Mouse (Mus musculus): Measurements from ENCODE around the gene Nf2.

Gene Nf2

DNA sequence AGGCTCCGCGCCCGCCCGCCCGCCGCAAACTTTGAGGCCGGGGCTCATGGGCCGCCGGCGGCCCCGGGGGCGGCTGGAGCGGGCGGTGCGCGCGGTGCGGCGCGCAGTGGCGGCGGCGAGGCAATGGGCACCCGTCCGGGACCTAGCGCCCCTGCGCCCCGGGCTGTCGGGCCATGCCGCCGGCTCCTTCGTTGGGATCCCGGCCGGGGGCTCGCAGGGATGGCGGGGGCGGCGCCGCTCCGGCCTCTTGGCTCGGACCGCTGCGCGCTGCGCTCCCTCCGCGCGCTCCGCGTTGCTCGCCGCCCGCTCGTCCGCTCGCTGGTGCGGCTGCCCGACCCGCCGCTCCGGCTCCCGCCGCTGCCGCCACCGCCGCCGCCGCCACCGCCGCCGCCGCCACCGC is 102.6 kb downstream of the Nf2 start, which contains the start of gene Cabp7:
Cabp7 (minus strand) TSS at position 46 of the 400 bp plus-strand sequence.
- DNase-seq (ENCODE audit: low spot score) = no peak

DNA sequence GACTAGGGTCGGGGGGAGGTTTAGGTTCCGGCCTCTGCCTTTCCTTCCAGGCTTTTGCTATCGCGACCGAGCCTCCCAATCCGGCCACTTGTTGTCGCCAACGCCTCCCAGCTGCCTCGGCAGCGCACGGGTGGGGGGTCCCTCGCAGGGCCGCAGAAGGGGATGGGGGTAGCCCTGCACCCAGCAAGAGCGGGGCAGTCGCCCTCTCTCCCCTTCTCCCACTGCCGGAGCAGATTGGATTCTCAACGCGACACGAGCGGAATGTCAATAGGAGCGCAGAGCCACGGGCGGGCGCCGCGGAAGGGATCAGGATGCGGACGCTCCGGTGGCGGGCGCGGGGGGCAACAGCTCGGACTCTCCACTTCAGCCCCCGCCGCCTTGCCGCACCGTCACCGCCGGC is 103.4 kb downstream of the Nf2 start:
- no peak for DNase-seq (ENCODE audit: low spot score)

DNA sequence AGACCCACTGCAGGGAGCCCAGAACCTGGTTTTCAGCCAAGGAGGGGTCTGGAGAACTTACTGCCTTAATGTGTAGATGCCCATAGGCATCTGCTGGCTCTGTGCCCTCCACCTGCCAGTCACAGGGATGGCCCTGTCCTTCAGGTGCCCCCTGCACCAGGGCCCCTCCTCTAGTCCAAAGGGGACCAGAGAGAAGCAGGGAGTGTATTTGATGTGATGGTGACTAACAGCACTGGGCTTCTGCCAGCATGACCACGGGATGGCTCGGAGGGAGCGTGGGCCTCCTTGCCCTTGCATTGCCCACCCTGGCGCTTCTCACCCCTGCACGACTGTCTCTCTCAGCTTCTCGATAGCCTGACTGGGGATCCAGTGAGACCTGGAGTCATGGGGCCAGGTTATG is 104.6 kb downstream of the Nf2 start:
- no peak for DNase-seq (ENCODE audit: low spot score)

DNA sequence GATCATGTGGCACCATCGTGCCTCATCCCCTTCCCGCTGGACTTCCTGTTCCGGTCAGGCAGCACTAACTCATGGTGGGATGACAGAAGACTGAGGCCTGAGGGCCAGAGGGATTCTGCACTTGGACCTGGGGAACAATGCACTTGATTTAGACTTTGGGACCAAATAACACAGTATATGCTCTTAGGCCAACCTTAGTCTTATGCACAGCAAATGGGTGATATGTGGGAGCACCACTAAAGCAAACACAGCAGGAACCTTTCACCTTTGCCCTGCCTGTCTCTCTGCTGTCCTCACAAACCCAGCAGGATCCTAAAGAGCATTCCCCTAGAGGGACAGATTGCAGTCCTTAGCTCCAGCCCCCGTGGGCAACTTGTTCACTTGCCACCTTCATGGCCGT is 108.6 kb downstream of the Nf2 start:
- no peak for DNase-seq (ENCODE audit: low spot score)

DNA sequence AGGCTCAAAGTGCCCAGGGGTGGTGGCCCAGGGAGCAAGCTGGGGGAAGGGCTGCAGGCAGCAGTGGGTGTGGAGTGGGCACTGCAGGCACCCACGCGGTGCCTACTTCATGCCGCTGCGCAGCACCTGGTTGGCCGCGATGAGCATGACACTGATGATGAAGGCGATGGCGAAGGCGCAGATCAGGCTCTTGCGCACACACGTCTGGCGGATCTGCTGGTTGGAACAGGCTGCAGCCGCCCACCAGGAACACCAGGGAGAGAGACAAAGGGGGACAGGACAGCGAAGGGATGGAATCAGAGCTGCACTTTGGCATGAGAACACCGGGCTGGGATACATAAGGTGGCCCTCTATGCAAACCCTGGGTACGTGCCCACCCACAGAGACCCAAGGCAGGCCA is 110.6 kb downstream of the Nf2 start:
- no peak for DNase-seq (ENCODE audit: low spot score)

DNA sequence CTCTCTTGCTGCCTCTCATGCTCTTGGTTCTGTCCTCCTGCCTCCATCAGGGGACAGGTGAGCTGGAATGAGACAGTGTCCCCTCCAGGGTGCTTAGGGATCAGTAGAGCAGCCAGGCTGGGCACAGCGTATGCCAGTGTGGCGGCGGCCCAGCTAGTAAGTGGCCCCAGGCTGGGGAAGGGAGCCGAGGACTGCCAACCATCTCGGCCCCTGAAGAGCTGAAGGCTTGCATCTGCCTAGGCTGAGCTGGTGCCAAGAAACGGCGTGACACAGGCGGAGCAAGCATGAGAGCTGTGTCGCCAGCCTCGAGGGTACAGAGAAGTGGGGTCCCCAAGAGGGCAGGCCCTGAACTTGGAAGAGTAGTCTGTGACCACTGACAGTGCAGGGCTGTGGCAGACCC is 111.7 kb downstream of the Nf2 start:
- DNase-seq (ENCODE audit: low spot score) = no peak

DNA sequence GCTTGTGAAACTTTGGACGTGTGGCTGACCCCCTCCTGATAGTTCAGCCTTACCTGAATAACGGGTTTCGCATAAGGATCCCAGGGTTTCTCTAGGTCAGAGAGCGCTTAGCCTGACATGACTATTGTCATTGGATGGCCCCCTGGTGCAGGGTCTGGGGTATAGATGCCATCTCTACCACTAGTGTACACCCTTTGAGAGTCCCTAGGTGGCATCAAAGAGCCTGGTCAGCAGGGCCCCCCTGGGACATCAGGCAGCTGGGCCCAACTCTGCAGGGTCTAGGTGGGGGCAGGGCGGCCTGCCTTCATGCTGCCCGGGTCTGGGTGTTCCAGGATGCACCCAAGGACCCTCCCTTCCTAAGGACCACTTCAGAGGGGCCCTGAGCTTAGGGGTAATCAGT is 113.0 kb downstream of the Nf2 start:
- no peak for DNase-seq (ENCODE audit: low spot score)

DNA sequence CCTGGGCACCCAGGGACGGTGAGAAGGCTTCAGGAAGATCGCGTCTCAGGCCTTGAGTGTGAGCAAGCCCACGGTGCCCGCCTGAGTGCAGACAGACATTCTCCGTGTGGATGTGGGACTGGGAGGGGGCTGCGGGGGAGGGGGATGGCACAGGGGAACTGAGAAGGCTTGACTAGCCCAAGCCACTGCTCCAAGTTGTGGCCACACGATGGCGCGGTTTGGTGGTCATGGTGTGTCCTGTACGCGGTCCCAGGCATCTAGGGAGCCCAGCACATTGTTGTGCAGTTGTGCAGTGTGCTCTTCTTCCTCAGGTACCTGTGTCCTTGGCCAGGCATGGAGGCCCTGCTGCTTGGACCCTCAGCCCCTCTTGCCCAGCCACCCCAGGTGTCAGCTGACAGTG is 115.2 kb downstream of the Nf2 start:
- no peak for DNase-seq (ENCODE audit: low spot score)

DNA sequence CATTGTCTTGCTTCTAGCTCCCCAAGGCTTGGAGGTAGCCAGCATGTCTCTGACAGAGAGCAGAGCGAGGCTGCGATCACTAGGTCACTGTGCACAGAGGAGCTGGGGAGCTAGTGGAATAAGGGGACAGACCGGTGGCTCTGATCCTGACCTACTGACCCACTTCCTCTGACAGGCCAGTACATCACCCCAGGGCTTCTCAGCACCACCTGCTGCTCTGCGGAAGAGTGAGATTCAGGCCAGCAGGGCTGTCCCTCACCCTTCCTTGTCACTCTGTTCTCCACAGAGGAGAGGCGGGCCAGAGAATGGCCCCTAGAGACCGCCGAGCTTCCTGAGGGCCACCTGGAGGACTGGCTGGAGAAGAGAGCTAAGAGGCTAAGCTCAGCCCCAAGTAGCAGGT is 117.6 kb downstream of the Nf2 start:
- DNase-seq (ENCODE audit: low spot score) = no peak

DNA sequence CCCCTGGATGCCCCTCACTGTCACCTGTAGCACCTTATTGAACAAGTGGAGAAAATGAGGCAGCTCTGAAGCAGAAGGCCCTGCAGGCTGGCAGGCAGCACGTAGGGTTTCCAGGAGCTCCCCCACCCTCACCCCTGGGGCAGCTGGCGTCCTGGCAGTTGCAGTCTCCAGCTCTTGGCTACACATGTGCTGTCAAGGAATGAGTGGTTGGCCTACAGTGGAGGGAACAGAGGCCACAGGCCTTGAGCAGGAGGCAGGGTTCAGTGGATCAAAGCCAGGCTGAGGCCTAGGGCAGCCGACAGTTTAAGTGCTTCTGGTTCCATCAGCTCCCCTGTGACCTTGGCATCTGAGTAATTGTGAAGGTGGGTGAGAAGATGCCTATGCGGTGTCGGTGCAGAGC is 118.4 kb downstream of the Nf2 start:
- no peak for DNase-seq (ENCODE audit: low spot score)

DNA sequence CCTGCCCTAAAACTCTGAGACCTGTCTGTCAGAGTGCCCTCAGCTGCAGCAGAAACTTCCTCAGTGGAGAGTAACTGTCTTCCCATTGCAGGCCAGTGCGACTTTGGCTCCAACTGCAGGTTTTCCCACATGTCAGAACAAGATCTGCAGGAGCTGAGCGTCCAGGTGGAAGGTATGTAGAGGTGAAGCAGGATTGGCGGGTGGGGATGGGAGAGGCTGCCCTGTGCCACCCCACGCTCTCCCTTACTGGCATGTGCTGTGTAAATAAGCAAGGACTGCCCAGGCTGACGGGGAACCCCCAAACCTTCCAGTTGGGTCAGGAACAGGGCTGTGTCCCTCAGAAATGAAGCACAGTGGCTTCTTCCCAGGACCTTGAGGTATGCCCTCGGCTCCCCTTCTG is 119.2 kb downstream of the Nf2 start:
- DNase-seq (ENCODE audit: low spot score) = no peak

DNA sequence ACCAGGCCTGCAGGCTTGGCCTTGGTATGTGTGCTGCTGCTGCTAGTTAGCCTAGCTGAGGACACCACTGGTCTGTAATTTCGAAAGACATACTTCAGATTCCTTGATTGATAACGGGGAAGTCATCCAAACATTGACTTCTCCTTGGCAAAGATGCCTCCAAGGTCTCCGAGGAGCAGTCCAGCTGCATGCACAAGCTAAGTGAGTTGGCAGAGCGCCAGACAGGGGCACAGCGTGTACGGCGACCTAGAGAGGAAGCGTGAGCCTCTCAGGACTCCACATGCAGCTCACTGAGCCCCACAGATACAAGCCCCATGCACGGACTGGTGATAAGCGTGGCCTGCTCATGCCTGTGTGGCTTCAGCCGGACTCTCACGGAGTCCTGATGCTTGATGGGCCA is 119.7 kb downstream of the Nf2 start:
- DNase-seq (ENCODE audit: low spot score) = peak; percentile 36

DNA sequence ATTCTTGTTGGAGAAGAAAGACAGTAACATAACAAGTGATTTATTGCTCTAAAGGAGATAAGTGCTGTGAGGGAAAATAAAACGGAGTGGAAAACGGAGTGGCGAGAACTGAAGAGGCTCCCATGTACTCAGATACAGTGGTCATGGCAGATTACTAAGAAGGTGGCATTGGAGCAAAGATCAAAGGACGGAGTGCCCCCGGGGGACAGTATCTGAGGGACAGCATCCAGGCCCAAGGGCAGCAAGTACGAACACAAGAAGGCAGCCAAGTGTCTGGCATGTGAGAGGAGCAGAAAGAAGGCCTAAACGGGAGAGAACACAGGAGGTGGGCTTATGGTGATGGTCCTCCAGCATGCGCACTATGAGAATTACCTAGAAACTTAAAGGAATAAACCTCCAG is 127.6 kb downstream of the Nf2 start:
- no peak for DNase-seq (ENCODE audit: low spot score)

DNA sequence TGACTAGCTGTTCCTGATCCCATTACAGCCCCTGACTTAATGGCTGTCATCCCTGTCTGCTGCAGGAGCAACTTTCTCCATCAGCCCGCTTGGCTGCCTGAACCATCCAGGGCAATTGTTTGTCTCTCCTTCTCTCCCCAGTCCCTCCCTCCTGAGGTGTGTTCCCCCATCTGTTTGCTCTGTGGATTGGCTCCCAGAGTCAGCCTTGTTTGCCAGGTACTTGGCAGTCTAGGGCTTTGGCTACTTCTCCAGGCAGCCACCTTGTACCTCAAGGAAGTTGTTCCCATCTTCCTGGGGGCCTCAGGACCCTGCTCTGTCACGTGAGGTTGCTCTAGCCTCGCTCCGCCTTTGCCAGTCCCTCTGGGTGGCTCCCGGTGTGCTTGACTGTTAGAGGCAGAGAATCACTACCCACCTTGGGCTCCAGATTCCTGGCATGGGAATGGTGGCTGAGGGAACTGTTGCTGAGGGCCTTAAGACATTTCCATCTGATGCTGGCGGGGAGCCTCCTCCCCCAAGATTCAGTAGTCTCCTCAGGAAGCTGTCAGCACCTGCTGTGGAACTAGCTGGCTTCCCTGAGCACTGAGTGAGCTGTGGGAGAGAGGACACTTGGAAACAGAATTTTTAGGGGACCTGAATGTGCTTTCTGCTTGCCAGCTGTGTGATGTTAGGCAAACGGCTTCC is 128.3 kb downstream of the Nf2 start:
- no peak for DNase-seq (ENCODE audit: low spot score)

DNA sequence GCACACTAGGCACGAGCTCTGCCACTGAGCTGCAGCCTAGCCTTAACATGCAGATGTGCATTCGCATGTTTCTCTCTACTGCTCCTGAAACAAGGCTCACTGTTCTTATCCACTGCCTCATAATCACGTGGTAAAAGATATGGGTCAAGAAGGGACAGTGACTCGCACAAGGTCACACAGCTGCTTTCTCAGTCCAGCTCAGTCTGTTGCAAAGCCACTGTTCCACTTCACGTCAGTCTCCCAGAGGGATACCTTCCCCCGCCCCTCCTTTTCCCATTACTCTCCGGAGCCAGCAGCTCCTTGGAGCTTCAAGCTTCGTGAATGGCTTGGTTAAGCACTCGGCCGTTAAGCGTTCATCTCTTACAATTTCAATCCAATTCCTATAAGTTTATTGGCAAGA is 128.9 kb downstream of the Nf2 start:
- no peak for DNase-seq (ENCODE audit: low spot score)

DNA sequence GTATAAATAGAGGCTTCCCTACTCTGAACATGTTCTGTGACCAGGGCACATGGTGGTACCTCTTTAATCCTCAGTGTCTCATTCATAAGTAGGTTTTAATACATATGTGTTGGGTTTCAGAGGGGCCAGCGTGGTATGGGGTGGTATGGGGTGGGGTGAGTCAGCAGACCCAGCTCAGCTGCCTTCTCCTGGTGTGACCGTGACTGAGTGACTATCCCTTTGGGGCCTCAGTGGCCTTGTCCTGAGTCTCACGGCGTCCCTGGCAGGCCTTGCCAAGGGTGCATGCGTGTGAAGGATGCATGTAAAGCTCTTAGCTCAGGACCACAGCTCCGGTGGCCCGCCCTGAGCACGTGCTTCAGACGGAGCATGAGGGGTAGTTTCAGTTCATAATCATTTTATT is 129.4 kb downstream of the Nf2 start:
- no peak for DNase-seq (ENCODE audit: low spot score)

DNA sequence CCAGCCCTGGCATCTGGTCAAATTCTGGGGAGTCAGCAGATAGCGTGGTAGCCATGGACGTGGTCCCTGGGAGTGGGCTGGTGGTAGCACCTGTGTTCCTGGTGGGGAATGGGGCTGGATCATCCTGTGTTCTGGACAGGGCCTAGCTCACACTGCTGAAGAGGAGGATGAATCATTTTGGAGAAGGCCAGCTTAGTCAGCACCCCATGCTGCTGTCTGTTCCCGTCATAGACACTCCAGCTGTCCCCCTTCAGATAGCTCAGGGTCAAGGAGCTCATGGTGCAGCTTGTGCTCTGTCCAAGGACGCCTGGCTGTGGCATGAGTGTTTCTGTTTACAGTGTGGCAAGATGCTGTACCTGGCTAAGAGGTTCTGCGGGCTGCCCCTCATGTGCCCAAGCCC is 130.8 kb downstream of the Nf2 start:
- no peak for DNase-seq (ENCODE audit: low spot score)

DNA sequence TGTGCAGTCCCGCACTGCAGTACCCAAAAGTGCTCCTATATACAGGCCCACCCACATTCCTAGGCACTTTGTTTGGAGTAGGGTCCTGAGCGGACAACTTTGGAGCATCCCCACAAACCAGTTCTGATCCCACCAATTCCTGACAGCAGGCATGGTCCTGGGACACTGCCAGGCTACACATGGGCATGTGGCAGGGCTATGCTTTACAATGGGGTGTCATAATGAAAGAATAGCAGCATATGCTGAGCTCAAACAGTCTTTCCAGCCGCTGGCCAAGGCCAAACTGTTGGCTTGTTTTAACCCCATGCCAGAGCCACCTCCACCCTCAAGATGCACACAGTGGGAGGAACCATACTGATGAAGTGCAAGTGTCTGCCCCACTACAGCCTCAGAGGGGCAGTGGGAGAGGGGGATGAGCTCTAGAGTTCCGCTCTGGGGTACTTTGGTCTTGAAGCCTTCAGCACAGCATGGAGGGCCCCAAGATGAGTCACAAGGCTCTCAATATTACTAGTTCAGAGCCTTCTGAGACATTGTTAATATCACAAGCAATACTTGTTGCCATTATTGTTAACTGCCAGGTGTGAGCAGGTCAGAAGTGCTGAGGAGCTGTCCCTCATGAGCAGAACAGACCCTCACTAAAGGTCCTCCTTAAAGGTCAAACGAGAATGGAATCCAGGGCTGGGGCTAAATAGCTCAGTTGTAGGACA is 132.7 kb downstream of the Nf2 start:
- no peak for DNase-seq (ENCODE audit: low spot score)

Data from urinary bladder, postnatal 10 days (tissue).